ENCODE assay signal across 8 mouse cellular contexts in the genomic region with DNA sequence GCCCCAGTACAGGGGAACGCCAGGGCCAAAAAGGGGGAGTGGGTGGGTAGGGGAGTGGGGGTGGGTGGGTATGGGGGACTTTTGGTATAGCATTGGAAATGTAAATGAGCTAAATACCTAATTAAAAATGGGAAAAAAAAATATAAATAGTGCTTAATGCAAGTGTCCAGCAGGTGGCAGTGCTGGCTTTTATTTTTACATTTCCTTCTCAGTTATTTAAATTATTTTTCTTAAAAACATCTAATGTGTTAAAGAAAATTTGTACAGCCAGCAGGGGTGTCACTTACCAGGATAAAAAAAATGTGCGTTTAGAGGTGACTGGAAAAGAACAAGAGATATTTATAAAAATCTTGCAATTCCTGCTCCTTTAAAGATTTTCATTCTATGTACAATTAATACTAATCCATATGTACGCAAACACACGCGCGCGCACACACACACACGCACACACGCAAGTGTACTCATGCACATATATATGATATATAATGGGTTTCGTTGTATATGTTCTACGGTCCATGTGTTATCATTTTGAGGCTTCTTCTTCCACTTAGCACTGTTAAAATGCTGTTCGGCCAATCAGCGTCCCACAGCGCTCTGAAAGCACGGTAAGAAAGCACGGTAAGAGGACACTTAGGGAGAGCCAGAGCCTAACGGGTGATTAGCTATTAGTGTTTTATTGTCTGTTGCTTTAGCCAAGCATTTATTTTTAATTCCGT.
A peak's percentile ranks its signal among the peaks of the same experiment; 100 is the strongest.
DNase-seq lines count a peak whose midpoint lies in the region; ATAC-seq and TF ChIP-seq lines count a peak whose summit lies in the region.

No protein-coding gene starts in this region.

- TF ChIP-seq CTCF in left cerebral cortex, adult 2 months (IDR thresholded peaks at IDR 0.05), result peak; percentile 63

- intact Hi-C loops in left cerebral cortex, adult 2 months (cut with DNase I), result loop anchor here (1.0 to 5.0 kb wide), 4 partner anchors 198 to 683 kb away; no protein-coding TSS in a partner anchor

- peak; percentile 41 to 63 for DNase-seq in cerebellum, postnatal 10 days
- DNase-seq in left cerebral cortex, adult 2 months (ENCODE audit: extremely low spot score in 1 of 2, low spot score in 2 of 2), result no peak
- DNase-seq in left cerebral cortex, adult 18-20 months (ENCODE audit: low spot score in 2 of 2), result no peak
- DNase-seq in NIH3T3 (ENCODE audit: low read depth), result peak; percentile 66
- DNase-seq in hindlimb bud, embryonic 11.5 days (ENCODE audit: extremely low spot score, low read depth, low spot score), result peak; percentile 14
- no peak for DNase-seq in urinary bladder, postnatal 14 days (ENCODE audit: low spot score)
- no peak for DNase-seq in thymus, postnatal 25 days

- H3K27ac ChIP-seq in left cerebral cortex, adult 2 months, result peak overlapping the region; percentile 40

- H3K4me3 ChIP-seq in left cerebral cortex, adult 2 months, result no peak overlapping the region

- no peak for ATAC-seq in cerebellum, adult (ENCODE audit: insufficient number of reproducible peaks, low FRiP score, low TSS enrichment)

Comparison
In these comparisons a context has a peak if more than half of its experiments do, and no peak if none do; other contexts are left out.
1. DNase-seq: peak in cerebellum, postnatal 10 days (2 of 2), NIH3T3 (single experiment) and hindlimb bud, embryonic 11.5 days (single experiment); none in left cerebral cortex, adult 2 months (0 of 2), left cerebral cortex, adult 18-20 months (0 of 2), urinary bladder, postnatal 14 days (single experiment) and thymus, postnatal 25 days (single experiment).